14 mouse cellular contexts compared by ENCODE assay signal in genomic region chr17:32106358-32106757, GRCm38 (mm10).
"Had no signal": no experiment of that assay in that cellular context is flagged by ENCODE, and none has a peak within 500 bp of the region (broad histone marks: within the 10 kb centered on the region; RNA-seq: fewer than 3 reads in every experiment).

No protein-coding gene starts in this region.

- H3K27ac ChIP-seq: hindbrain, postnatal 0 days; limb, embryonic 15.5 days; midbrain, embryonic 13.5 days; stomach, embryonic 15.5 days had no signal

- DNase-seq: kidney, adult 9 months; layer of hippocampus, adult 9-11 months; layer of hippocampus, postnatal 36 days; lung, adult 2 months; lung, postnatal 36 days; retina, postnatal 1 day; right cerebral cortex, postnatal 4 days; spleen, adult 18-20 months; thymus, postnatal 4 days had no signal

- H3K36me3 ChIP-seq: limb, embryonic 15.5 days; midbrain, embryonic 13.5 days; stomach, embryonic 15.5 days had no signal

- H3K9me3 ChIP-seq: limb, embryonic 15.5 days; midbrain, embryonic 13.5 days; stomach, embryonic 15.5 days had no signal

- H3K4me3 ChIP-seq: limb, embryonic 15.5 days; midbrain, embryonic 13.5 days; stomach, embryonic 15.5 days had no signal

- H3K4me2 ChIP-seq: limb, embryonic 15.5 days; midbrain, embryonic 13.5 days; stomach, embryonic 15.5 days had no signal

- H3K4me1 ChIP-seq: limb, embryonic 15.5 days; midbrain, embryonic 13.5 days had no signal

- H3K27me3 ChIP-seq: stomach, embryonic 15.5 days had no signal

- ATAC-seq: hindbrain, postnatal 0 days; lung, postnatal 0 days; midbrain, embryonic 13.5 days had no signal

- H3K9ac ChIP-seq: limb, embryonic 15.5 days; midbrain, embryonic 13.5 days; stomach, embryonic 15.5 days had no signal
